Mouse (Mus musculus): ENCODE results near the gene Elf4. TPM values are rescaled to one million over a fixed set of nuclear protein-coding genes. Genes with fewer than 3 reads are reported as not detected.
"Not testable (repeated sequence)": the region's sequence is repeated elsewhere in the genome, so short reads cannot be mapped to it uniquely, and the experiment has no call there.

Elf4 gene
- polyA plus RNA-seq, 1 experiment: not detected

- WGBS: 47% methylated on average over 10 of the region's 10 CpGs
- H3K4me3 ChIP-seq (ENCODE audit: insufficient read depth, low read depth, low read length): no peak overlapping the region
- peaks cover 6% of the 10 kb centered on the region; the same call in 1 of the 2 replicates for H3K4me1 ChIP-seq (ENCODE audit: control insufficient read depth, insufficient read depth, low read length)
- no peak overlapping the region for H3K27ac ChIP-seq (ENCODE audit: insufficient read depth, low read depth, low read length)
- TF ChIP-seq CTCF (IDR thresholded peaks at IDR 0.05; ENCODE audit: insufficient read depth, low read depth, low read length) (no peak), POLR2A (IDR thresholded peaks at IDR 0.05; ENCODE audit: insufficient read depth, low read depth, low read length) (no peak)
Measured at GRCm38 (mm10) chrX:48449646-48450045, 13.3 kb downstream of the Elf4 start.

GRCm38 (mm10) chrX:48444677-48445076 is 18.3 kb downstream of the Elf4 start:
- Histone ChIP-seq H3K27ac (ENCODE audit: insufficient read depth, low read depth, low read length) (no peak overlapping the region), H3K4me1 (ENCODE audit: control insufficient read depth, insufficient read depth, low read length) (no peaks in the 10 kb centered on the region), H3K4me3 (ENCODE audit: insufficient read depth, low read depth, low read length) (no peak overlapping the region)
- TF ChIP-seq CTCF (IDR thresholded peaks at IDR 0.05; ENCODE audit: insufficient read depth, low read depth, low read length) (no peak), POLR2A (IDR thresholded peaks at IDR 0.05; ENCODE audit: insufficient read depth, low read depth, low read length) (no peak)
- WGBS: 91% methylated on average over 4 of the region's 4 CpGs

- Histone ChIP-seq H3K4me1 (ENCODE audit: control insufficient read depth, insufficient read depth, low read length) (no peaks in the 10 kb centered on the region), H3K27ac (ENCODE audit: insufficient read depth, low read depth, low read length) (no peak overlapping the region), H3K4me3 (ENCODE audit: insufficient read depth, low read depth, low read length) (no peak overlapping the region)
- TF ChIP-seq CTCF (IDR thresholded peaks at IDR 0.05; ENCODE audit: insufficient read depth, low read depth, low read length): no peak
- TF ChIP-seq POLR2A (IDR thresholded peaks at IDR 0.05; ENCODE audit: insufficient read depth, low read depth, low read length): no peak
- WGBS: 68% methylated on average over 7 of the region's 7 CpGs
Measured at GRCm38 (mm10) chrX:48441954-48442353, 21.0 kb downstream of the Elf4 start.

- H3K27ac ChIP-seq (ENCODE audit: insufficient read depth, low read depth, low read length): no peak overlapping the region
- H3K4me1 ChIP-seq (ENCODE audit: control insufficient read depth, insufficient read depth, low read length): no peaks in the 10 kb centered on the region
- 90% methylated on average over 6 of the region's 6 CpGs for WGBS
- no peak overlapping the region for H3K4me3 ChIP-seq (ENCODE audit: insufficient read depth, low read depth, low read length)
- no peak for TF ChIP-seq POLR2A (IDR thresholded peaks at IDR 0.05; ENCODE audit: insufficient read depth, low read depth, low read length)
- TF ChIP-seq CTCF (IDR thresholded peaks at IDR 0.05; ENCODE audit: insufficient read depth, low read depth, low read length): no peak
Measured at GRCm38 (mm10) chrX:48441548-48441947, 21.4 kb downstream of the Elf4 start.

- no peak overlapping the region for H3K4me3 ChIP-seq (ENCODE audit: insufficient read depth, low read depth, low read length)
- no peak overlapping the region for H3K27ac ChIP-seq (ENCODE audit: insufficient read depth, low read depth, low read length)
- no peaks in the 10 kb centered on the region for H3K4me1 ChIP-seq (ENCODE audit: control insufficient read depth, insufficient read depth, low read length)
- WGBS: 77% methylated on average over 4 of the region's 4 CpGs
- TF ChIP-seq CTCF (IDR thresholded peaks at IDR 0.05; ENCODE audit: insufficient read depth, low read depth, low read length) (no peak), POLR2A (IDR thresholded peaks at IDR 0.05; ENCODE audit: insufficient read depth, low read depth, low read length) (no peak)
Measured at GRCm38 (mm10) chrX:48439036-48439435, 23.9 kb downstream of the Elf4 start.

- H3K4me1 ChIP-seq (ENCODE audit: control insufficient read depth, insufficient read depth, low read length); H3K4me3 ChIP-seq (ENCODE audit: insufficient read depth, low read depth, low read length); H3K27ac ChIP-seq (ENCODE audit: insufficient read depth, low read depth, low read length): not testable (repeated sequence)
- WGBS: 88% methylated on average over 6 of the region's 7 CpGs
Measured at GRCm38 (mm10) chrX:48436082-48436481, 26.9 kb downstream of the Elf4 start.

- WGBS: 75% methylated on average over 9 of the region's 9 CpGs
- TF ChIP-seq CTCF (IDR thresholded peaks at IDR 0.05; ENCODE audit: insufficient read depth, low read depth, low read length) (no peak), POLR2A (IDR thresholded peaks at IDR 0.05; ENCODE audit: insufficient read depth, low read depth, low read length) (no peak)
- H3K4me1 ChIP-seq (ENCODE audit: control insufficient read depth, insufficient read depth, low read length): no peaks in the 10 kb centered on the region
- no peak overlapping the region for H3K4me3 ChIP-seq (ENCODE audit: insufficient read depth, low read depth, low read length)
- H3K27ac ChIP-seq (ENCODE audit: insufficient read depth, low read depth, low read length): no peak overlapping the region
Measured at GRCm38 (mm10) chrX:48435477-48435900, 27.4 kb downstream of the Elf4 start.

GRCm38 (mm10) chrX:48434251-48434650 is 28.7 kb downstream of the Elf4 start:
- 92% methylated on average over 1 of the region's 1 CpGs for WGBS
- H3K4me3 ChIP-seq (ENCODE audit: insufficient read depth, low read depth, low read length): no peak overlapping the region
- H3K4me1 ChIP-seq (ENCODE audit: control insufficient read depth, insufficient read depth, low read length): no peaks in the 10 kb centered on the region
- no peak overlapping the region for H3K27ac ChIP-seq (ENCODE audit: insufficient read depth, low read depth, low read length)
- TF ChIP-seq CTCF (IDR thresholded peaks at IDR 0.05; ENCODE audit: insufficient read depth, low read depth, low read length) (no peak), POLR2A (IDR thresholded peaks at IDR 0.05; ENCODE audit: insufficient read depth, low read depth, low read length) (no peak)

- Histone ChIP-seq H3K4me1 (ENCODE audit: control insufficient read depth, insufficient read depth, low read length) (no peaks in the 10 kb centered on the region), H3K27ac (ENCODE audit: insufficient read depth, low read depth, low read length) (no peak overlapping the region), H3K4me3 (ENCODE audit: insufficient read depth, low read depth, low read length) (no peak overlapping the region; the same call in 1 of the 2 replicates)
- TF ChIP-seq POLR2A (IDR thresholded peaks at IDR 0.05; ENCODE audit: insufficient read depth, low read depth, low read length): no peak
- 59% methylated on average over 6 of the region's 6 CpGs for WGBS
Measured at GRCm38 (mm10) chrX:48433527-48433899, 29.4 kb downstream of the Elf4 start.

Measured in olfactory bulb, adult 2 months (tissue).